Mouse (Mus musculus): ENCODE measurements around the gene Cfd.

DNA sequence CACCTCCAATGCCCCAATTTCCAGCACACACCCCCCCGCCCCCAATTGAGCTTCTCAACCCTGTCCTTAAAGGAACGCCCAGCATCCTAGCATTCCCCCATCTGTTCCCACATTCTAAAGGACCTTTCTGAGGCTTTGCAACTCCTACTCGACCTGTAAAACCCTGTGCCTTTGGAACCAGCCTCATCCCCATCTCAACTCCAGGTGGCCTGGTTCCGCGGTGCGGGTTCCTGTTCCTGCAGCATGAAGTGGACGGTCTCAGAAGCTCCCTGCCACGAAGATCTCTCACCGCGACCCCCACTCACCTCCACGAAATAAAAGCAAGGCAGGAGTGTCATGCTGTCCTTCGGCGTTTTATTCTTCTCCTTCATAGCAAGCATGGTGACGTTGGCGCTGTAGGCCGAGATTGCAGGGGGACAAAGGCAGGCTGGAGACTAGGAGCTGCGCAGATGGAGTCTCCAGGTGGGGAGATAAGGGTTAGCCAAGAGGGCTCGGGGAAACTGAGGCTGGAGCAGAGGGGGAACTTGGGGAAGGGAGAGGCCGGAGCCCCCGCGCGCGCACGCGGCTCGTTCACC lies 16.9 kb upstream of the Cfd start:
- TF ChIP-seq CTCF (IDR thresholded peaks at IDR 0.05; ENCODE audit: control insufficient read depth, insufficient read depth, insufficient read length): no peak
- no peak for TF ChIP-seq MYOG (IDR thresholded peaks at IDR 0.05; ENCODE audit: control insufficient read depth, extremely low read depth, insufficient read length)
- no peak for TF ChIP-seq CEBPB (IDR thresholded peaks at IDR 0.05; ENCODE audit: low read depth)
- TF ChIP-seq MAX (IDR thresholded peaks at IDR 0.05): no peak
- TF ChIP-seq USF1 (IDR thresholded peaks at IDR 0.05; ENCODE audit: low read depth): no peak
